Mouse (Mus musculus) layer of hippocampus, adult 18-20 months (tissue): ENCODE results near the gene Ccdc187. TPM values are rescaled to one million over a fixed set of nuclear protein-coding genes. Genes with fewer than 3 reads are reported as not detected.

Source experiments
- DNase-seq, 2 experiments: peaks; one replicate each; pipeline ENCODE4 v3.0.0; 2022; ENCODE audit warnings: low spot score in 2 of 2
- total RNA-seq, 2 experiments: library from RNA; stranded (reverse); gene quantifications; 2 replicates each; pipeline ENCODE4 v1.2.3; 2021

Gene Ccdc187
- total RNA-seq, 2 experiments from 2014 or later: 0.63 to 0.82 TPM

DNA sequence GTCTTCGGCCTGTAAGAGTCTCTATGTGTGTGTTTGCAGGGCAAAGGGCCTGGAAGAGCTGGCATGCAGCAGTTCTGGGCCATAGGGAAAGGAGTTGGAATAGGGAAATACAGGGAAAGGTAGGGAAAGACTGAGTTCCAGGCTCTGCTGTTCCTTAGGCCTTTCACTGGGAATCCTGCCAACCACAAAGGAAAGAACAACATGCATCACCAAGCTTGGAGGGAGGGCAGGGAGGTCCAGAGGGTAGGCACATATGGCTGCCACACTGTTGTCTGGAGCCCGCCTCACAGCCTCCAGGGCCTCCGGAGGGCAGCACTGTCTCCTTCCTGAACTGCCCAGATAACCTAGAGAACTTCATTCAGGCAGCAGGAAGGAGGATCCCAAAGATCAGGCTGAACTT, 70.4 kb downstream of the Ccdc187 start:
- DNase-seq: no peak

DNA sequence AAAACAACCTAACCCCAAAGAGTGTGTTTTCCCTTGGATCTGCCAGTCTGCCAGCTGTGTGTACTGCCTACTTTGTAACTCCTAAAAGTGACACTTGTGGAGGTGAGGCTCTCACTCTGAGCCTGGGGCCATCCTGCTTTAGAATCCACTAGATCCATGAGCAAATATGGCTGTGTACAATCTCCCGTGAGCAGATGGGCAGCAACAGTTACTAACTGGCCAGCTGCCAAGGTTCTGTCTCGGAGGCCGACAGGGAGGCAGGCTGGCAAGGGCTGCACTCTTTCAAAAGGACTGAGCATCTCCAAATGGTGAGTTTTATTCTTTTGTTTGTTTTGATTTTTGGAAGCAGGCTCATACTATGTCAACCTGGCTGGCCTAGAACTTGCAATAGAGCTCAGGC, 79.8 kb downstream of the Ccdc187 start:
- DNase-seq: peak; percentile 41 to 64

DNA sequence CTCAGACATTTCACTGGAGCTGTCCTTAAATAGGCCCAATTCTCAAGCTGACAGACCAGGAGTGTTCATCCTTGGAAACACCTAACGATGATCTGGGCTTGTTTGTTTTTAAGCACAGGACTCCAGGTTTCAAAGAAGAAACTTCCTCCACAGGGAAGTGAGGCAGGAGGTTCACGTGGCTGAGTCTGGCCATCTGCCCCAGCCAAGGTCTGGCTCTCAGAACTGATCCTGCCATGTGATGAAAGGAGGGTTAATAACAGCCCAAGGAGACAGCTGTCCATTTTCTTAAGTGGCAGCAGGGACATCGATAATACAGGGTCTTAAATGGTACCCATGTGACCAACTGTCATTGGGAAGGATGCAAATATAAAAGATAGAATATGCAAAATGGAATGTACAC, 84.8 kb downstream of the Ccdc187 start:
- DNase-seq: no peak

DNA sequence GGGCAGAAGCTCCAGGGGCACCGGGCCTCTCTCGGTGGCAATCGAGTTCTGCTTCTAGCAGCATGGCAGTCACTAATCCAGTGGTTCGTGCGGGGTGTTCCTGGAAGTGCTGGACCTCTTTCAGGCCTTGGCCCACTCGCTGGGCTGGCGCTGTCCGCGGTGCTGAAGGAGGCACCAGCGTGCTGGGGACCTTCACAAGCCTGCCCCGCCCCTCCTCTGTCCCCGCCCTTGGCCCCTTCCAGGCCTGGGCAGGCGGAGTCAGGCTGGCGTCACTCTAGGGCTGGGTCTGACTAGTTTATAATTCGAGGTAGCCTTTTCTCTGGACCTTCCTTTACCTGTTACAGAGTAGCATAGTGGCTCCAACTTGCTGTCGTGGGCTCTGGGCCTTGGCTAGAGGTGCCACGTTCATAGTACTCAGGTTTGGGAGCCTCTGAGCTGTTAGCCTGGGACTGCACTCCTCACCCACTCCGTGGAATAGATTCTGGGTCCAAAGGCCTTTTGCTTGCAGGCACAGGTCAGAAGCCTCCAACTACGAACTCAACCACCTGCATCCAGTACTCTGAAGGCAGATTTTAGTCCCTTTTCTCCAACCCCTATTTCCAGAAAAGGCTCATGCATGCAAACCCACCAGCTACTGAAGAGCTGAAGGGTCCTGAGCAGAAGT, 86.1 kb downstream of the Ccdc187 start, which contains the start of gene Lhx3:
Gene Lhx3 (minus strand): TSS at position 164 of the 664 bp plus-strand sequence.
- peak in 1 of 2 experiments; percentile 29 for DNase-seq

DNA sequence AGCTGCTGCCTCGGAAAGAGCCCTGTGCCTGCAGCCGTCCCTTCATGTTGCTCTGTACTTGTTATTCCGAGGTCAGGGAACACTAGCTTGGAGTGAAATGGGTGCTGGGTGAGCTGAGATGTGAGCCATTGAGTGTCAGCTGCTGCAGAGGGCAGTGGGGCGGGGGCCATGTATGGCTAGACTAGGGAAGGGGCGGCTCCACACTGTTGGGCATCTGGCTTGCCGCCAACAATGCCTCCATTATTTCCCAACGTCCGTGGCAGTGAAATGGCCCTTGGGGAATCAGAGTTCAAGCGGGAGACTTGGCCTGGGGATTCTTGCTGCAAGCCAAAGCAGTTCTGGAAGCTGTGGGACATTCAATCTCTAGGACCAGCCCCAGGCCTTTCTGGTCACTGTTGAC, 86.8 kb downstream of the Ccdc187 start:
- DNase-seq: no peak

DNA sequence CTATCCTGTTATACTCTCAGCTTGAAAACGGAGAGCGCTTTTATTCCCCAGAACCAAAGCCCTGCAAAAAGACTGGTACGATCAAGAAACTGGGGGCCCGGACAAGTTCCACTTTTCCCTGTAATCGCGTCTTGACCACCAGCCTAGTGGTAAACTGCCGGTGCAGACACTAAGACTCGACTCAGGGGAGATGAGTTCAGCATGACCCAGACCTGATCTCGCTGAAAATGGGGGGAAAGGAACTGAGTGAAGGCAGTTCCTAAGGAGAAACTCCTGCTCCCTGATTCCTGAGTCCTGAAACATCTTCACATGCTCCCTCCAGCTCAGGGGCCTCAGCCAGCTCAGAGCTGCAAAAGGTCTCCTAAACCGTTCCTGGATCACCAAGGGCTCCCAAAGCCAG, 88.6 kb downstream of the Ccdc187 start:
- DNase-seq: no peak

DNA sequence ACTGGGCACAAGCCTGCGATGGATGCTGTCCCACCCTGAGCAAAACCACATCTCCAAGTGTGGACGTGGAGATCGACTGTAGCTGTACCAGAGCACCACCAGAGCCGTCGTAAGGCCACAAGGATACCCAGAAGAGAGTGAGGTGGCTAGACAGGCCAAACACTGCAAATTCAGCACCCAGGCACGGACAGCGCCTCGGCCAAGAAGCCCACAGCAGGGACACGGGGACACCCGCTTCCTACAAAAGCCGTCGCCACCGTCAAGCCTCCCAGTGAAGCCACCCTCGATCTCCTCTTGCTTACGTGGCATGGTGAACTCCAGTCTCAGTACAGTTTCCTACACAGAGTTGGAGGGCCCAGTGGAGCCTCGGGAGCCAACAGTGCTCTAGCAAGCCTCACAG, 89.2 kb downstream of the Ccdc187 start:
- no peak for DNase-seq

DNA sequence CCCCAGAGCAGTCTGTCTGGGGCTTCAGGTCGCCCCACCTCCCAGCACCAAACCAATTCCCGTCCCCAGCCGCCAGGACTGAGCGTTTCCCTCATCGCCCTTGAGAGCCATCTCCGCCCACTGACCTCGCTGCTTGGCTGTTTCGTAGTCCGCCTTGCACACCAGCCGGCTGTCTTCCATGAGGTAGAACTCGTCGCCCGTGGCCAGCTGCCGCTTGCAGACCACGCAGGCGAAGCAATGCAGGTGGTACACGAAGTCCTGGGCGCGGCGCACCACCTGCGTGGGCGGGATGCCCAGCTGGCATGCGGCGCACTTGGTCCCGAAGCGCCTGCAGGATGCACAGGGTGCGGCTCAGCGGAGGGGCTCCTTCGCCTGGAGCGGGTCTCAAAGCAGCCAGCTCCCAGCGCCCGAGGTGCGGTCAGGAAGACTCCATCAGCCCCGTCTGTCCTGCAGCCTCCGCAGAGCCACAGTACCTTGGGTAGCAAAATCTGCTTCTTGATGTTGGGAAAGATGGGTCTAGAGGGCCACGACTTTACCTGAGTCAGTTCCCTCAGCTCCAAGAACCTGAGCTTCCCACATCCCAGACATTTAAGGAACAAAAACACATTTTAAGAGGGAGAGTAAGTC, 91.4 kb downstream of the Ccdc187 start:
- DNase-seq: peak in 1 of 2 experiments; percentile 8

DNA sequence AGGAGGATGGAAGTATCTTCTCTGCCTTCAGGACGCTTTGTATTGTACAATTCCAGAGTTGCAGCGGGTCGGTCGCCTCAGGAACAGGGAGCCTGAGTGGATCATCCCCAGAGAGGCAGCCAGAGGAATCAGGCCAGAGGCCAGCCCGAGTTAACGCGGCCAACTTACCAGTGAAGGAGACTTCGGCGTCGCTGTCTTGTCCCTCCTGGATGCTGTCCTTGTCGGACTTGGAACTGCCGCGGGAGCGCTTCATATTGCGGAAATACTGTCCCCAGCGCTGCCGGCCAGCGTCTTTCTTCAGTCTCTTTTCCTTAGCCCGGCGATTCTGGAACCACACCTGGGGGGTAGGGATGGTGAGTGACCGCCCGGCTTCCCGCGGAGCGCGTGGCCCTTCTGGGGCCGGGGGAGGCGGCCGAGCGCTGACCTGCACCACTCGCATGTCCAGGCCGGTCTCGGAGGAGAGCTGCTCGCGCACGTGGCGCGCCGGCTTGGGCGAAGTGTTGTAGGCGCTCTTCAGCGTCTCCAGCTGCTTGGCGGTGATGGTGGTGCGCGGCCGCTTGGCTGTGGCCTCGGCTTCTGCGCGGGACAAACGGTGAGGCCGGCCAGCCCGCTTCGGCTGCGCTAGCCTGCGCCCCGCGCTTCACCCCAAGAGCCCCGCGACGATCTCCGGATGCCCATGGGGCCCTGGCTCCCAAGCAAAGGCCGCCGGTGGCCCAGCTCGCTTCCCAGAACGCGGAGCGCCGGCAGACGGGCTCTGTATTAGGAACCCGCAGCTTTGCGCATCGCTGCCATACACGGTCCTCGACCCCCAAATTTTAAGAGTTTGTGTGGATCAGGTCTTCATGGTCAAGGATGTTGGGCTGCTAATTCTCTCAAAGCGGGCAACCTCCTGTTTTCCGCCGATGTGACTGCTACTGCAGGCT, 92.2 kb downstream of the Ccdc187 start:
- no peak for DNase-seq

DNA sequence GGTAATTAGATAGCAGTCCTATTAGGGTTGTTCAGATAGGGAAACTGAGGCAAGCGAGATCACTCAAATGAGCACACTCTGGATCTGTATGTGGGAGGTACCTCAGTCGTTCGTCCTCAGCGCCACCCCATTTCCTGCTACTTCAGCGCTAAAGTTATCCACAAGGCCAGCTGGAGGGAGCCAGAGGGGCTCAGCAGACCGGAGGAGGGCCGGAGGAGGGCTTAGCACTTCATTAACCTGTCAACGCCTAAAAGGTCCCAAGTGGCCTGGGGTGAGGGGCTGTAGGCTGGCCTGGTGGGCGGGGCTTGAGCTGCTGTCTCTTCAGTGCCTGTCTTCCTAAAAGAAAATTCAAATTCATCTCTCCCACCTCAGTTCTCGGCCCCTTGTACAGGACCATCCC, 95.9 kb downstream of the Ccdc187 start:
- DNase-seq: no peak

DNA sequence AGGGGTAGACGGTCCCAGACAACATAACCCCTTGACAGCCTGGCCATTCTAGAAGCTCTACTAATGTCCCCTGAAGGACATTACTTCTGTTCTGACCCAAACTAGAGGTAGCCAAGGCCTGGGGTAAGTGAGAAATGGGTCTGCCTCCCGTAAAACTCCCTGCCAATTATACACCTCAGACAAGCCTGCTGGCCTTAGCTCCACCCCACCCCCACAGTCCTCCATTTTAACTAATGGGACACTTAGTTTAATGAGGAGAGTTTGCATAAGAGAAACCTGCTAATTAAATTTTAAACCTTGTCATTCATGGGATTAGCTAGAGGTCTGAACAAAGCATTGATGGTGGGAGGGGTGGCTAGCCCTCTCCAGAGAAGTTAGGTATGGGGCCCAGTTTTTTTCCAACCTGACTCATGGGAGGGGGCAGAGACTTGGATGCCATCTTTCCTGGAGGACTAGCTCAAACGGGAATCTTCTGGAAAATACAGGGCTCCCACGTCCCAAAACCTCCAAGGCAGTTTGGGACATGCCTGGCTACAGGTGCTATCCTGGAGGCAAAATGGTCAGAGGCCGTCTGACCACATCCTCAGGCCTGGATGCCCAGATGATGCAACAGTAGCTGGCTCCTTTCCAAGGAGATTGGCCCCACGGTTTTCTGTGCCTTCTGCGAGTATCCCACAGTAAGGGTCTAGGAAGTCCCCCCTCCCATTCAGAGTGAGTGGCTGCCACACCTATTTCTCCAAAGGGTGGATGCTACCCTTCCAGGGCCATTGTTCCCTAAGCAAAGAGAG, 99.6 kb downstream of the Ccdc187 start:
- no peak for DNase-seq

Other genes with a start within 250 kb of the Ccdc187 start
- gene Nacc2, start 171.3 kb downstream of the Ccdc187 start, total RNA-seq: 10 to 100 TPM; 64.6 to 78.3 TPM
- under 1 TPM in 1 of 2 experiments, not detected in 1; 0.15 TPM for gene Lhx3, start 86.3 kb downstream of the Ccdc187 start, total RNA-seq
- 10 to 100 TPM; 24.2 to 25.5 TPM for gene Qsox2, start 57.0 kb downstream of the Ccdc187 start, total RNA-seq
- 10 to 100 TPM; 37.4 to 38.4 TPM for gene Gpsm1, start 21.0 kb upstream of the Ccdc187 start, total RNA-seq
- gene Dnlz, start 57.6 kb upstream of the Ccdc187 start, total RNA-seq: 10 to 100 TPM; 26.0 to 28.4 TPM
- 1 to 10 TPM; 1.5 to 3.5 TPM for gene Card9, start 66.4 kb upstream of the Ccdc187 start, total RNA-seq
- gene Snapc4, start 86.1 kb upstream of the Ccdc187 start, total RNA-seq: 10 to 100 TPM; 58.8 to 64.6 TPM
- gene Entr1, start 94.8 kb upstream of the Ccdc187 start, total RNA-seq: 100 to 1,000 TPM; 140 to 141 TPM
- 10 to 100 TPM; 83.4 to 91.8 TPM for gene Pmpca, start 94.8 kb upstream of the Ccdc187 start, total RNA-seq
- gene Inpp5e, start 114.6 kb upstream of the Ccdc187 start, total RNA-seq: 10 to 100 TPM; 23.3 to 24.5 TPM
- 10 to 100 TPM; 50.3 to 50.4 TPM for gene Sec16a, start 150.7 kb upstream of the Ccdc187 start, total RNA-seq
- gene Notch1, start 222.1 kb upstream of the Ccdc187 start, total RNA-seq: 10 to 100 TPM; 26.4 to 26.9 TPM